Mouse (Mus musculus) thymus, postnatal 10 days (tissue): Measurements from ENCODE around the gene Rpn1.

Experiments
- DNase-seq, 2 experiments: peaks; one replicate each; pipeline ENCODE4 v3.0.0; 2021; ENCODE audit warnings: low spot score in 2 of 2

Rpn1 gene

GRCm38 (mm10) chr6:88065968-88066367 lies 18.3 kb upstream of the Rpn1 start:
- no peak for DNase-seq

GRCm38 (mm10) chr6:88067722-88068121 lies 16.6 kb upstream of the Rpn1 start:
- DNase-seq, result no peak

GRCm38 (mm10) chr6:88068739-88069138 lies 15.5 kb upstream of the Rpn1 start:
- DNase-seq, result no peak

GRCm38 (mm10) chr6:88070468-88070867 lies 13.8 kb upstream of the Rpn1 start:
- DNase-seq, result no peak

- no peak for DNase-seq
Measured at GRCm38 (mm10) chr6:88071216-88071615, 13.1 kb upstream of the Rpn1 start.

GRCm38 (mm10) chr6:88074752-88075554 lies 9.3 kb upstream of the Rpn1 start:
- DNase-seq, result peak; percentile 88 to 91

- no peak for DNase-seq
Measured at GRCm38 (mm10) chr6:88075960-88076517, 8.2 kb upstream of the Rpn1 start.

GRCm38 (mm10) chr6:88083095-88083494 lies 1.2 kb upstream of the Rpn1 start:
- no peak for DNase-seq

- DNase-seq, result no peak
Measured at GRCm38 (mm10) chr6:88083672-88084071, 610 bp upstream of the Rpn1 start.

- no peak for DNase-seq
Measured at GRCm38 (mm10) chr6:88088971-88089370, 4.7 kb downstream of the Rpn1 start.

- DNase-seq, result no peak
Measured at GRCm38 (mm10) chr6:88095377-88095776, 11.1 kb downstream of the Rpn1 start.

GRCm38 (mm10) chr6:88102096-88102495 lies 17.8 kb downstream of the Rpn1 start:
- DNase-seq, result no peak

- peak; percentile 64 to 76 for DNase-seq
Measured at GRCm38 (mm10) chr6:88105783-88106611, 21.7 kb downstream of the Rpn1 start.

GRCm38 (mm10) chr6:88106612-88107123 lies 22.4 kb downstream of the Rpn1 start:
- DNase-seq, result no peak

- no peak for DNase-seq
Measured at GRCm38 (mm10) chr6:88107661-88108535, 23.6 kb downstream of the Rpn1 start.

GRCm38 (mm10) chr6:88113139-88113538 lies 28.9 kb downstream of the Rpn1 start:
- peak in 1 of 2 experiments; percentile 53 for DNase-seq

GRCm38 (mm10) chr6:88114414-88114813 lies 30.1 kb downstream of the Rpn1 start:
- no peak for DNase-seq

GRCm38 (mm10) chr6:88116347-88117183 lies 32.3 kb downstream of the Rpn1 start:
- DNase-seq, result no peak

- DNase-seq, result no peak
Measured at GRCm38 (mm10) chr6:88117184-88117575, 32.9 kb downstream of the Rpn1 start.

- no peak for DNase-seq
Measured at GRCm38 (mm10) chr6:88119309-88119708, 35.0 kb downstream of the Rpn1 start.
